Mouse (Mus musculus): ENCODE measurements around the gene Klhl22. TPM values are rescaled to one million over a fixed set of nuclear protein-coding genes. Genes with fewer than 3 reads are reported as not detected.

The Klhl22 gene
- polyA plus RNA-seq (2012; rRNA removed) (124 and 176 TPM in 2 replicates), polyA plus RNA-seq (2014; fragmentation: Nextera tagmentation; extraction: Ambion mirVana) (87.2 and 101 TPM in 2 replicates)

- peak within 1 kb of the TSS; percentile 79 for H3K27ac ChIP-seq (replicated peaks; ENCODE audit: low read depth, low read length)
- peak within 1 kb of the TSS; percentile 91 for H3K9ac ChIP-seq (ENCODE audit: low read depth, low read length, severe bottlenecking)
- no peaks in the 10 kb centered on the region for H3K9me3 ChIP-seq (ENCODE audit: control insufficient read depth, low read length)
- peaks cover 22% of the 10 kb centered on the region for H3K4me1 ChIP-seq (ENCODE audit: control insufficient read depth, insufficient read depth, low read length)
- H3K4me2 ChIP-seq (replicated peaks; ENCODE audit: low read depth, low read length, severe bottlenecking), result peak within 1 kb of the TSS; percentile 75
- peak within 1 kb of the TSS; percentile 78 for H3K4me3 ChIP-seq (replicated peaks; ENCODE audit: low read length)
- 0 out of 2 replicates have a peak, but pooled peaks have one; percentile 73 for TF ChIP-seq POLR2A (IDR thresholded peaks at IDR 0.05; ENCODE audit: borderline replicate concordance, extremely low read depth, insufficient read depth, insufficient read length)
- peaks cover 12% of the 10 kb centered on the region for H3K36me3 ChIP-seq (ENCODE audit: control insufficient read depth, insufficient read depth, low read length)
- no peaks in the 10 kb centered on the region for H3K27me3 ChIP-seq (ENCODE audit: control insufficient read depth, insufficient read depth, low read length)
- WGBS, result 3% methylated on average over 7 of the region's 28 CpGs
- peak; percentile 98 for ATAC-seq (ENCODE audit: low FRiP score, low read depth)
- peak; percentile 87 for DNase-seq (ENCODE audit: low spot score)
Measured at GRCm38 (mm10) chr16:17759344-17759773, at the start of gene Klhl22. Gene Klhl22, plus strand, starts transcription at chr16:17759618.

GRCm38 (mm10) chr16:17717791-17718190 is 41.6 kb upstream of the Klhl22 start:
- TF ChIP-seq POLR2A (IDR thresholded peaks at IDR 0.05; ENCODE audit: borderline replicate concordance, extremely low read depth, insufficient read depth, insufficient read length), result no peak

GRCm38 (mm10) chr16:17721114-17721808 is 38.2 kb upstream of the Klhl22 start:
- 69% methylated on average over 9 of the region's 9 CpGs for WGBS
- ATAC-seq (ENCODE audit: low FRiP score, low read depth) (no peak), DNase-seq (ENCODE audit: low spot score) (no peak)
- Histone ChIP-seq H3K4me1 (ENCODE audit: control insufficient read depth, insufficient read depth, low read length) (peaks cover 8% of the 10 kb centered on the region), H3K9ac (ENCODE audit: low read depth, low read length, severe bottlenecking) (peak overlapping the region; percentile 95), H3K27ac (replicated peaks; ENCODE audit: low read depth, low read length) (no peak overlapping the region), H3K4me2 (replicated peaks; ENCODE audit: low read depth, low read length, severe bottlenecking) (peak overlapping the region; percentile 90), H3K9me3 (ENCODE audit: control insufficient read depth, low read length) (no peaks in the 10 kb centered on the region), H3K36me3 (ENCODE audit: control insufficient read depth, insufficient read depth, low read length) (no peaks in the 10 kb centered on the region), H3K27me3 (ENCODE audit: control insufficient read depth, insufficient read depth, low read length) (no peaks in the 10 kb centered on the region), H3K4me3 (replicated peaks; ENCODE audit: low read length) (peak overlapping the region; percentile 86)
- no peak for TF ChIP-seq POLR2A (IDR thresholded peaks at IDR 0.05; ENCODE audit: borderline replicate concordance, extremely low read depth, insufficient read depth, insufficient read length)

More at GRCm38 (mm10) chr16:17717791-17718190, 41.6 kb upstream of the Klhl22 start:
- no peak overlapping the region for H3K9ac ChIP-seq (ENCODE audit: low read depth, low read length, severe bottlenecking)
- peaks cover 8% of the 10 kb centered on the region for H3K4me1 ChIP-seq (ENCODE audit: control insufficient read depth, insufficient read depth, low read length)
- H3K27me3 ChIP-seq (ENCODE audit: control insufficient read depth, insufficient read depth, low read length), result no peaks in the 10 kb centered on the region
- no peak for DNase-seq (ENCODE audit: low spot score)
- H3K9me3 ChIP-seq (ENCODE audit: control insufficient read depth, low read length), result no peaks in the 10 kb centered on the region
- H3K4me2 ChIP-seq (replicated peaks; ENCODE audit: low read depth, low read length, severe bottlenecking), result no peak overlapping the region
- no peak overlapping the region for H3K4me3 ChIP-seq (replicated peaks; ENCODE audit: low read length)
- WGBS, result 73% methylated on average over 1 of the region's 1 CpGs
- no peak overlapping the region for H3K27ac ChIP-seq (replicated peaks; ENCODE audit: low read depth, low read length)
- no peaks in the 10 kb centered on the region for H3K36me3 ChIP-seq (ENCODE audit: control insufficient read depth, insufficient read depth, low read length)
- ATAC-seq (ENCODE audit: low FRiP score, low read depth), result no peak

- no peak for ATAC-seq (ENCODE audit: low FRiP score, low read depth)
- no peaks in the 10 kb centered on the region for H3K36me3 ChIP-seq (ENCODE audit: control insufficient read depth, insufficient read depth, low read length)
- no peak for DNase-seq (ENCODE audit: low spot score)
- peak overlapping the region; percentile 90 for H3K4me2 ChIP-seq (replicated peaks; ENCODE audit: low read depth, low read length, severe bottlenecking)
- H3K27me3 ChIP-seq (ENCODE audit: control insufficient read depth, insufficient read depth, low read length), result no peaks in the 10 kb centered on the region
- H3K4me3 ChIP-seq (replicated peaks; ENCODE audit: low read length), result peak overlapping the region; percentile 86
- no peak for TF ChIP-seq POLR2A (IDR thresholded peaks at IDR 0.05; ENCODE audit: borderline replicate concordance, extremely low read depth, insufficient read depth, insufficient read length)
- peak overlapping the region; percentile 70 for H3K27ac ChIP-seq (replicated peaks; ENCODE audit: low read depth, low read length)
- 5% methylated on average over 10 of the region's 10 CpGs for WGBS
- no peaks in the 10 kb centered on the region for H3K9me3 ChIP-seq (ENCODE audit: control insufficient read depth, low read length)
- H3K9ac ChIP-seq (ENCODE audit: low read depth, low read length, severe bottlenecking), result peak overlapping the region; percentile 95
- peaks cover 11% of the 10 kb centered on the region for H3K4me1 ChIP-seq (ENCODE audit: control insufficient read depth, insufficient read depth, low read length)
Measured at GRCm38 (mm10) chr16:17721822-17722460, 37.5 kb upstream of the Klhl22 start.

- Histone ChIP-seq H3K36me3 (ENCODE audit: control insufficient read depth, insufficient read depth, low read length) (no peaks in the 10 kb centered on the region), H3K9me3 (ENCODE audit: control insufficient read depth, low read length) (no peaks in the 10 kb centered on the region), H3K4me3 (replicated peaks; ENCODE audit: low read length) (peak overlapping the region; percentile 86), H3K4me1 (ENCODE audit: control insufficient read depth, insufficient read depth, low read length) (peaks cover 11% of the 10 kb centered on the region), H3K27me3 (ENCODE audit: control insufficient read depth, insufficient read depth, low read length) (no peaks in the 10 kb centered on the region), H3K4me2 (replicated peaks; ENCODE audit: low read depth, low read length, severe bottlenecking) (peak overlapping the region; percentile 90), H3K27ac (replicated peaks; ENCODE audit: low read depth, low read length) (peak overlapping the region; percentile 70), H3K9ac (ENCODE audit: low read depth, low read length, severe bottlenecking) (peak overlapping the region; percentile 95)
- peak; percentile 91 for ATAC-seq (ENCODE audit: low FRiP score, low read depth)
- TF ChIP-seq POLR2A (IDR thresholded peaks at IDR 0.05; ENCODE audit: borderline replicate concordance, extremely low read depth, insufficient read depth, insufficient read length), result peak; percentile 72; the same call in 1 of the 2 replicates
- 4% methylated on average over 38 of the region's 44 CpGs for WGBS
- DNase-seq (ENCODE audit: low spot score), result peak; percentile 89
Measured at GRCm38 (mm10) chr16:17722461-17723324, 36.7 kb upstream of the Klhl22 start.
